Mouse (Mus musculus) layer of hippocampus, adult 18-20 months (tissue): Measurements from ENCODE around the gene D1Pas1. TPM values are rescaled to one million over a fixed set of nuclear protein-coding genes. Genes with fewer than 3 reads are reported as not detected.

Source experiments
- DNase-seq, 2 experiments: peaks; one replicate each; pipeline ENCODE4 v3.0.0; 2022; ENCODE audit warnings: low spot score in 2 of 2
- long read RNA-seq: library from polyadenylated mRNA; stranded (forward); transcript quantifications from one replicate; pipeline ENCODE4 v2.0.0, GENCODE M21; 2021
- total RNA-seq, 2 experiments: library from RNA; stranded (reverse); gene quantifications; 2 replicates each; pipeline ENCODE4 v1.2.3; 2021

The D1Pas1 gene
- total RNA-seq: not detected
- long read RNA-seq: 0 reads

- DNase-seq: no peak
Observed at GRCm38 (mm10) chr1:186967201-186967812, at the start of gene D1Pas1. D1Pas1 (plus strand) TSS chr1:186967416.

- no peak for DNase-seq
Observed at GRCm38 (mm10) chr1:186922489-186923370, 44.5 kb upstream of the D1Pas1 start.

- DNase-seq: peak in 1 of 2 experiments; percentile 5
Observed at GRCm38 (mm10) chr1:186924027-186924426, 43.2 kb upstream of the D1Pas1 start.

- DNase-seq: peak in 1 of 2 experiments; percentile 4
Observed at GRCm38 (mm10) chr1:186925411-186925810, 41.8 kb upstream of the D1Pas1 start.

- DNase-seq: no peak
Observed at GRCm38 (mm10) chr1:186926316-186926949, 40.8 kb upstream of the D1Pas1 start.

GRCm38 (mm10) chr1:186926950-186927316 lies 40.3 kb upstream of the D1Pas1 start:
- DNase-seq: no peak

- no peak for DNase-seq
Observed at GRCm38 (mm10) chr1:186927494-186927893, 39.7 kb upstream of the D1Pas1 start.

GRCm38 (mm10) chr1:186930160-186930887 lies 36.9 kb upstream of the D1Pas1 start:
- DNase-seq: no peak

- no peak for DNase-seq
Observed at GRCm38 (mm10) chr1:186930888-186931233, 36.4 kb upstream of the D1Pas1 start.

- no peak for DNase-seq
Observed at GRCm38 (mm10) chr1:186934205-186934604, 33.0 kb upstream of the D1Pas1 start.

GRCm38 (mm10) chr1:186952381-186952780 lies 14.8 kb upstream of the D1Pas1 start:
- no peak for DNase-seq

- no peak for DNase-seq
Observed at GRCm38 (mm10) chr1:186954591-186954990, 12.6 kb upstream of the D1Pas1 start.

GRCm38 (mm10) chr1:186959380-186959779 lies 7.8 kb upstream of the D1Pas1 start:
- no peak for DNase-seq

- DNase-seq: no peak
Observed at GRCm38 (mm10) chr1:186964143-186964875, 2.9 kb upstream of the D1Pas1 start.

GRCm38 (mm10) chr1:186967926-186968325 lies 710 bp downstream of the D1Pas1 start:
- no peak for DNase-seq

GRCm38 (mm10) chr1:186976937-186977540 lies 9.8 kb downstream of the D1Pas1 start:
- no peak for DNase-seq

GRCm38 (mm10) chr1:186977801-186978200 lies 10.6 kb downstream of the D1Pas1 start:
- no peak for DNase-seq

GRCm38 (mm10) chr1:186979465-186979864 lies 12.2 kb downstream of the D1Pas1 start:
- DNase-seq: peak in 1 of 2 experiments; percentile 5

- no peak for DNase-seq
Observed at GRCm38 (mm10) chr1:186980503-186980902, 13.3 kb downstream of the D1Pas1 start.

- no peak for DNase-seq
Observed at GRCm38 (mm10) chr1:186985131-186985530, 17.9 kb downstream of the D1Pas1 start.
